Mouse (Mus musculus): ENCODE results near the gene Psma2.

GRCm38 (mm10) chr13:14667107-14667506 is 54.1 kb downstream of the Psma2 start:
- TF ChIP-seq CTCF (IDR thresholded peaks at IDR 0.05; ENCODE audit: control insufficient read depth, insufficient read depth, insufficient read length) = no peak
- TF ChIP-seq USF1 (IDR thresholded peaks at IDR 0.05; ENCODE audit: low read depth) = no peak
- no peak for TF ChIP-seq MYOD1 (IDR thresholded peaks at IDR 0.05; ENCODE audit: control insufficient read depth, insufficient read length, low read depth)
- no peak for TF ChIP-seq MYOG (IDR thresholded peaks at IDR 0.05; ENCODE audit: control insufficient read depth, extremely low read depth, insufficient read length)
- TF ChIP-seq MAX (IDR thresholded peaks at IDR 0.05) = no peak

All from C2C12 (cell line).